Mouse (Mus musculus) R1 (cell line): ENCODE measurements around the gene Prr12.

Experiments
- DNase-seq: peaks from one replicate; pipeline ENCODE4 v3.0.0-alpha.2; 2018; ENCODE audit warnings: low read depth, low spot score

Prr12 gene

GRCm38 (mm10) chr7:44999753-45000152 is 52.9 kb downstream of the Prr12 start:
- DNase-seq = no peak

DNA sequence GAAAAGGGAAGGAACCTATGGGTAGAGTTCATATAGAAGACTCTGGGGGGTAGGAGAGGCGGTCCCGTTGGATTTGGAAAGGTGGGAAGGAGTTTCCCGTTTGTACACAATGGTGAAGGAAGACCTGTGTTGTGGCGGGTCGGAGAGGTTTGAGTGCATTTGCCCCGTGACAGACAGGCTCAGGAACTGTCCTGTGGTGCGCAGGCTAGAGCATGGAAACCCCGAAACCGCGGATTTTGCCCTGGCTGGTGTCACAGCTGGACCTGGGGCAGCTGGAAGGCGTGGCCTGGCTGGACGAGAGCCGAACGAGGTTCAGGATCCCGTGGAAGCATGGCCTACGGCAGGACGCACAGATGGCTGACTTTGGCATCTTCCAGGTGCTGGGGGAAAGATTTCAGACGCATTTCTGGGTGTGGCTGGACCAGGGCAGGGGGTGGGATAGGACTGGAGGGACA is 54.2 kb downstream of the Prr12 start, which contains the start of gene Bcl2l12:
Gene Bcl2l12, minus strand, starts transcription at position 212 of the 455 bp plus-strand sequence.
- peak; percentile 71 for DNase-seq

- peak; percentile 48 for DNase-seq
Measured at GRCm38 (mm10) chr7:44997940-44998428, 54.7 kb downstream of the Prr12 start.

DNA sequence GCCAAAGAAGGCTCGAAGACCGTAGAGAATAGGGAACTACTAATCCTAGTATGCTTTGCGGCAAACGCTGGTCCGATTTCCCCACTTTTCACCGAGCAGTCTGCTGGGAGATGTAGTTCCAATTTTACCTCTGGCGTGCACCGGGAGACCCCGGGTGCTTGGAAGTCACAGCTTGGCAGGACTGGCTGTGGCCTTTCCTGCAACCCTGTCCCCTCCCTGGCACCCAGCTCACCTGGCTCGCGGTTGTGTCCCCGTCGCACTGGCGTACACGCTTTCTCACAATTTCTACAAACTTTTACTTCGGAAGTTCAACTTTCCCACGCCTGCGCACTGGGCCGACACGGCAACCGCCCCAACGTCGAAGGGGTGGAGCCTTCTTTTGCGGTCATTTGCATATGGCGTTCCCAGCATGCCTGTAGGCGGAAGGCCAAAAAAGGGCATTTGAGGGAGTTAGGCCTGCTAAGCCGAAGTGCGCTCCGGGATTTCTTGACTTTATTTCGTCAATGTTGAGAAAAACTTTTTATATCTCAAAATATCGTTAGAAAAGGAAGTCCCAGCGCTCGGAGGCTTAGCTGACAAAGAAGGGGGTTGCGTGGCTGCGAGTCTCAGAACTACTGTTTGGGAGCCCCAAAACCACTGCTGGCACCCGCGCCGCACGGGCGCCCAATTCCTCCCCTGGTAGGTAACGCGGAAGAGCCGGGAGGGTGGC is 55.3 kb downstream of the Prr12 start, which contains the start of gene Irf3:
Gene Irf3, plus strand, starts transcription at position 418 of the 709 bp plus-strand sequence.
- peak; percentile 97 for DNase-seq

DNA sequence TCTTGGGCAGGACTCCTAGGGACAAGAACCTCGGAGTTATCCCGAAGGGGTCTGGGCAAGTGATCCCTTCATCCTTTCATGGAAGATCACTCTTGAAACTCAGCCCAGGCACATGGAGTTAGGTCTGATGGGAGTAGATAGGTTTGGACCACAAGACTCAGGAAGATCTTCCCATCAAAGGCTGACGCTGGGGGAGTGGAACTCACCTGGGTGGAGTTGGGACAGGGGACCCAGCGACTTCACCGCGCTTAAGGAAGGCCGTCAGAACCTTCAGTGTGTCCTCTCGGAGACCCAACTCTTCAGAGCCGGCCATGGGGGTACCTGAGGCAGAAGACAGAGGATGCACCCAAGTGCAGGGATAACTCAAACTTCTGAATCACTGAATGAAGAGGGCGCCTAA is 56.0 kb downstream of the Prr12 start:
- DNase-seq = no peak

DNA sequence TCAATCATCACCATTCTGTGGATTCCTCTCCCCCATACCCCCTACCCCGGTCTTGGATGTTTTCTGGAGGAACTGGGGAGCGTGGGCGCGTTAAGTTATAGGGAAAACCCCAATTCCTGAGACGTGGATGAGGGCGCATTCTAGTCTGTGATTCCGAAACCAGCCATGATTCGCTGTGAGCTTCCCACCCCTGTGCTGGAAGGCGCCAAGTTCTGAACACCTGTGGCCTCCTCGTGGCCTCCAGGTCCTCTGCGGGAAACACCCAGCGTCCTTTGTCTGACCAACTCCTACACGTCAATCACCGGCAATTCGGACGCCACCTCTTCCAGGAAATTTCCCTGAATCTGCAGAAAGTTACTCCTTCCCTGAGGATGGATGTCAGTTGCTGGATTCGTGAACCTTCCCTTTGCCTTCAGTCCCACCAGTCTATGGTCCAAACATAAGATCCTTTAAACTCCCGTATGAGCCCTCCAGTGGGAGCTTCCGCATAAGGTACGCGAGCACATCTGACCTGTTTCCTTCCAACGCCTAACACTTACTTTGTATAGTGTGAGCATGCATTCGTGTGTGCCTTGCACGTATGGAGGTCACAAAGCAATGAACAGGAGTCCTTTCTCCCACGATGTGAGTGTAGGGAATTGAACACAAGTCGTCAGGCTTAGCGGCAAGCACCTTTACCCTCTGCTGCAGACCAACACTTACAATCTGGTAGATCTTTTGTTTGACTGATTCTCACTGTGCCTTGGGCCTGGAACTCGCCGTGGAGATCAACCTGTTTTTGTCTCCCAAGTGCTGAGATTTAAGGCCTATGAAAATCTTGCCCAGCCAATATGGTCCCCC is 65.6 kb downstream of the Prr12 start:
- no peak for DNase-seq

DNA sequence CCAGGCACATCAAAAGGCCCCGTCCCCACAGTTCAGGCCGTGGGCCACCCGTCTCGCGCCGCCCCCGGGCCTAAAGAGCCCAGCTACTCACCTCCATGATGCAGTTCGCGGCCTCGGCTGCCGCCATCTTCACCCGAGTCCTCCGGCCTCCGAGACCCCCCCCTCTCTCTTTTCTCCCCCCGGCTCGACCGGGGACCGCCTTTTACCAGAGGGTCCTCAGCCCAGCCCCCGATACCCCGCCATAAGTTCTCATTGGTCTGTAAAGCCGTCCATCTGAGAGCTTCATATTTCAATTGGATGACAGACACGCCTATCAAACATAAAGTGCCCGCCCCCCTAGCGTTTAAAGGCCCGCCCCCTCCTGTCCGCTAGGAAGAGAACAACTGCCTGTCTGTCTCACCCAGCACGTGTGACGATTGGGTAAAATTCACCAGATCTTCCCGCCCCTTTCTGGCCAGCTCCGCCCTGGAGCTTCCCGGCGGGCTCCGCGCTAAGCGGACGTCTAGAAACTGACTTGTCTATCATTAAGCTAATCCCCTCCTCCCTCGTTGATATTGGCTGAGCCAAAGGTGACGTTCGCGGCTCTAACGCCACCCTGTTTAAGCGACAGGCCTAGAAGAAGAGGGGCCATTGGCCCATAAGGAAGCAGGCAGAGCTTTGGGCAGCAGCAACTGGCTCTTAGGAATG is 66.3 kb downstream of the Prr12 start, which contains the start of gene Prmt1:
Gene Prmt1, minus strand, starts transcription at position 377 of the 687 bp plus-strand sequence.
- DNase-seq = peak; percentile 100

DNA sequence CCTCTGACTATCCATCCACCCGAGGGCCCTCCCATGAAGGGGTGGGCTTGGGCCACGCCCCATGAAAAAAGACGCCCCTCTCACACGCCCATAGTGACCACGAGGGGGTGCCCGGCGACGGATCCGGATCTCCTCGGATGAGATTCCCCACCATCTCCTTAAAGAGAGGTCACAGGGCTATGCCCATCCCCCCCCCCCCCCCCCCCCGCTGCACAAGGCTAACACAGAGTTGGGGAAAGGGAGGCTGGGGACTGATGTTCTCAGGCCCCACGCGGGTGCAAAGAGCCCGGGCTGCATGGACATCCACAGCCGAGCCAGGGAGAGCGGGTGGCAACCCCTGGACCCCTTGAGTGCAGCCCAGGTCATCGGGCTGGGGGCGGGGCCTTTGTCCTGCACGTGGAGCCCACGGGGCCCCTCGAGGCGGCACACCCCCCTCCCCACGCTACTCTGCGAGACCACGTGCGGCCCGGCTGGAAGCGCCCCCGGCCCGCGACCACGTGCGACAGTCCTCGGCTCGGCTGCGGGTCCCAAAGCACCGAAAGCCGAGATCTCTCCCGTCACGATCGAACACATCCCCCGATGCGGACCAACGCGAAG is 67.0 kb downstream of the Prr12 start:
- peak; percentile 94 for DNase-seq

GRCm38 (mm10) chr7:44984833-44985164 is 67.9 kb downstream of the Prr12 start:
- DNase-seq = no peak

GRCm38 (mm10) chr7:44983944-44984832 is 68.5 kb downstream of the Prr12 start:
- DNase-seq = no peak

DNA sequence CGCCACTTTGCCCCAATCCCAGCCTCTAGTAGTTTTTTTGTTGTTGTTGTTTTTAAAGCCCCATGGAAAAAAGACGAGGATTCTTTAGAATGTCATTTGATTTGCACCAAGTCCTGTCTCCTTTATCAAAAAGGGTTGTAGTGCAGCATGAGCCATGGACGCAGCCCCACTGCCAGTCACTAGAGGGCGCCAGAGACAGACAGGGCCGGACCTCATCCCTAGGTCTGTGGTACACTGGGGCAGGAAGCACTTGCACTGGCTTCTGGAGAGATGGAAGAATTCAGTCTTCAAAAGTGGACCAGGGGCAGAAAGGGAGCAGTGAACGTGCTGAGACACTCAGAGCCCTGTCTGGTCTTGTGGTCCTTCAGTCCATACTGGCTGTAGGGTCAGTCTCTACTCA is 69.6 kb downstream of the Prr12 start:
- peak; percentile 86 for DNase-seq

DNA sequence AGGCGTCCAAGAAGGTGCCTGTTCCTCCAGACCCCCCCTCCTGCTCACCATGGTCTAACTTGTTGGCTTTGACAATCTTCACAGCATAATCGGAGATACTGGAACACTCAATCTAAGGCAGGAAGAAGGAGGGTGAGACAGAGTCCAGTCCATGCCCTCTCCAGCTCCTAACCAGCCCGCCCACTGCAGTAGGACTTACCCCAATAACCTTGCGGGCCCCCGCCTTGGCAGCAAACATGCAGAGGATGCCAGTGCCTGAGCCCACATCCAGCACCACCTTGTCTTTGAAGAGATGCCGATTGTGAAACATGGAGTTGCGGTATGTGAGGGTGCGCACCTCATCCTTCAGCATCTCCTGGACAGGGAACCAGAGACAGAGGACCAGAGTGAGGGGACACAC is 71.1 kb downstream of the Prr12 start:
- DNase-seq = no peak

DNA sequence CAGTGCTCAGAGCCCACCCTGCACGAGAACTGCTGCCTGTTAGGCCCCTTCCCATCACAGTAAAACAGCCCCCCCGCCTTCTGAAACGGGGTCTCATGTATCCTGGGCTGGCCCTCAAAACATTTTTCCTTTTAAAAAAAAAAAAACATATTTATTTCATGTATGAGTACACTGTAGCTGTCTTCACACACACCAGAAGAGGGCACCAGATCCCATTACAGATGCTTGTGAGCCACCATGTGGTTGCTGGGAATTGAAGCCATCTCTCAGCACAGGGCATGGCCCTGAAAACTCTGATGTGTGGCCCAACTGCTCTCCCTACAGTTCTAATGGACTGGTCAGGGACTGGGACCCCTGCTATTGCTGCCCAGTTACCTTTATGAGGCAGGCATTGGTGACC is 74.4 kb downstream of the Prr12 start:
- no peak for DNase-seq
